Mouse (Mus musculus): ENCODE measurements around the gene Akp3.

The Akp3 gene

DNA sequence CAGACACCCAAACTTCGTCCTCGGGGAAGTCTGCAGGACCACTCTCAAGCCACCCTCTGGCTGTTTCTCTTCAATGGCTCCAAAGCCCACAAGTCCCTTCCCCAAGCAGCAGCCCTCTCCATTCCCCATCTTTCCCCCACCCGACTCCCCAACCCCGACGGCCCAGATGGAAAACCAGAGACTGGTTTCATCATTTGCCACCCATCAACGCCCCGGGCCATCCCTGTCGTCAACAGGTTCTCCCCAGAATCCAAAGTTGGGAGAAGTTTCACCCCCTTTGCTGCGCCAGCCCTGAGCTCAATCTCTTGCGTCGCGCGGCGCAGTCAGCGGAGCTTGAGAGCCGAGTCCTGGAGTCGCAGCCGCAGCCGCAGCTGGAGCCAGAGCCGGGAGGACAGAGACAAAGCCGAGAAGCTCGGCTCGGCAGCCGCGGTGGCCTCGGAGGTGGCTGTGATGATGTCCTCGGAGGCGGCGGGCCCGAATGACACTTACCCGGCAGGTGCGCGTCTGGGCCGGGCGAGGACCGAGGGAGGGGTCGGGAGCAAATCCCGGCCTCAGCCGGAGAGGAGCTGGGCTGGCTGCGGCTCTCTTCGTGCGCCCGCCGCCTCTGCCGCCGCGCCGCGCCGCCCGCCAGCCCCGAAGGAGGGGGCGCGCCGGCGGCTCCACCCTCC is 30.9 kb downstream of the Akp3 start:
- DNase-seq, result peak; percentile 37

DNA sequence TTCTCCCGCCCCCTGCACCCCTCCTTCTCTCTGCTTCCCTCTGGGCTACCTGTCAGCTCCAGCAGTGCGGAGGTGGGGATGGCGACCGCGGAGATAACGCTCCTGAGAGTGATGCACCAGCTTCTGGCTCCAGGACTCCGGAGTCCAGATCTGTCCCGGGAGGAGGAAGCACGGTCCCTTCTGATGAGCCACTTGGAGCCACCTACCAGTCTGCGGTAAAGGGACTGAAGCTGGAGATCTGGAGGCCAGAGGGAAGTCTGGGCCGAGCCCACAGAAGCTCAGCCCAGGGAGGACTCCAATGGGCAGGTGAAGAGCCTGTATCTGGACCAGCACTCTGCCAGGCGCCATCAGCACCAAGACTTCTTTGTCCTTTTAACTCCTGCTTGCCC is 31.4 kb downstream of the Akp3 start, which contains the start of gene Ecel1:
Gene Ecel1, minus strand, starts transcription at position 323 of the 389 bp plus-strand sequence.
- no peak for DNase-seq

DNA sequence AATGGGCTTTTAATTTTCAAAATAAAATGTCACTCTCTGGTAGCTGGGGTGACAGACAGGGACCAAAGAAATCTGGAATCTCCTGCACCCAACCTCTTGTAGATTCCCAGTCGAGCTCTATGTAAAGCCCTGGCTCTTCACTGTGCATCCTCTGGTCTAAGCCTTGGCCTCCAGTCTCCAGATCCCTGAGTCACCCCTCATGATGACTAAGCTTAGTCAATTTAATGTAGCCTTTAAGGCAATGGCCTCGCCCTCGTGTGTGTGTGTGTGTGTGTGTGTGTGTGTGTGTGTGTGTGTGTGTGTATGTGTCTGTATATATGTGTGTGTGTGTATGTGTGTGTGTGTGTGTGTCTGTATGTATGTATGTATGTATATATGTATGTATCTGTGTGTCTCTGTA is 34.6 kb downstream of the Akp3 start:
- DNase-seq, result no peak

DNA sequence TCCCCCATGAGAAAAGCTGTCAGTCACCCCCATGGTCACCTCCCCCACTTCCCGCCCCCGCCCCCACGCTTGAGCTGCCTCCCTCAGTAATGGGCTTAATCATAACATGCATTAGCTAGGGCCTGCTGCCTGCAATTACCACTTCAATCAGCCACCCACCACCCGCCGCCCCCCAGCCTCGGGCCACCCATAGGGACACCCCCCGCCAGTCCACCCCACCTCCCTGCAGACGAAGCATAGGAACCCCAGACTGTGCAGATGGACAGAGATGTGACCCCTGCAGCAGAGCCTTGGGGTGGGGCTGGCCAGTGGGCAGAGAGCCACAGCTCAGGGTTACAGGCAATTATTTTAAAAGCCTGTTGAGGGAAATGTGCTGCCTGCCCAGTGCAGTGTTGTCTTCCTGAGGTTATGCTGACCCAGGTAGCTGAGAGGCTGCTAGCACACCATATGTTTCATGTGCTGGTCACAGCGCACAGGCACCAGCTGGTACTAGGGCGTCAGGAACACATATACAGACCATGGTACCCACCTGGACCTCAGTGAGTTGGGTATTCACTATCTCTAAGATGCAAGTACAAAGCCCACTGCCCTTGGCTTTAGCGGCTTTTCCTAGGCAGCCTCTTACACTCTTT is 39.5 kb downstream of the Akp3 start:
- no peak for DNase-seq

DNA sequence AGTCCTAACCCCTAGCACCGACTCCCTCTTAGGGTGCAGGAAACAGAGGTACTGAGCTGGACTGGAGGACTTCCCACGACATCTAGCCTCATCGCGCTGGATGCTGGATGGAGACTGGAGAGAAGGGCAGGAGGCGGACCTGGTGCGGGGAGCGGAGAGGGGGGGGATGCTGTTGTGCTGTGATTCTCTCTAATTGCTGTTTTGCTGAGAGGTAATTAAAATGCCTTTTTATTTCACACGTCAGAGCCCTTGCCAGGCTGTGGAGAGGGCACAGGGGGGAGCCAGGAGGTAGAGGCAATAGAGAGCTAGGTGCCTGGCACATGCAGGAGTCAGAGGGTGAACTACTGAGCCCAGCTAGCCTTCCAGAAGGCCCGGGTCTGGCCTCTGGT is 40.0 kb downstream of the Akp3 start:
- DNase-seq, result no peak

DNA sequence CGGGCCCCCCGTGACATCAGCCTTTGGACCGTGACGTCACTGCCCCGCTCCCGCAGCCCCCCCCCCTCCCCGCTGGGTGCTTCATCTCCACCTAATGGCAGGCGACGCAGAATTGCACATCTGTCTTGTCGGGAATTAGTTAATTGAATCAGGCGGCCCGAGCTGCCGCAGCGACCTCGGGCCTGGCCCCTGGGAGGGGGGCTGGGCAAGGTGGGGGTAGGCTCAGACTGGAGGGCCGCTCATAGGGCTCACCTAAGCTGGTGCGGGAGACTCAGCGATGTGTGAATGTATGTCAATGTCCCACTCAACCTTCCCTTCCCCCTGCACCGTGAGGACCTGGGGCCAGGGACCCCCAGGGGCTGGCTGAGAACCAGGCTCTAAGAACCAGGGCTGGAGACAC is 45.7 kb downstream of the Akp3 start:
- DNase-seq, result no peak

DNA sequence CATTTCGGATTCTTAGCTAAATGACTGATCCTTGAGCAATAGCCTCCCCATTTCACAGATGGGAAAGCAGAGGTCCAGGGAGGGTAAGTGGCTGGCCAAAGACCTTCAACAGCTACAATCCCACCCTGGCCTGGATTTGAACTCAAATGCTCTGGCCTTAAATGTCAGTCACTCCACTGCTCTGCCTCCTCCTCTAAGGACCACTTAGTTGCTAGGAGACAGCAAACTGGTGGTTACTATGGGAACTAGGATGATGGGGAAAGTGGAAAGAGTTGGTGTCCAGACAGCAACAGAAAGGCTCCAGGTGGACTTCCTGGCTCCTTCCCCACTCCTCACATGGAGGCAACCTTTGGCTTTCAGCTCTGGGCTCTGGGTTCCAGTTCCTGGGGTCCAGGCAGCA is 46.5 kb downstream of the Akp3 start:
- no peak for DNase-seq

DNA sequence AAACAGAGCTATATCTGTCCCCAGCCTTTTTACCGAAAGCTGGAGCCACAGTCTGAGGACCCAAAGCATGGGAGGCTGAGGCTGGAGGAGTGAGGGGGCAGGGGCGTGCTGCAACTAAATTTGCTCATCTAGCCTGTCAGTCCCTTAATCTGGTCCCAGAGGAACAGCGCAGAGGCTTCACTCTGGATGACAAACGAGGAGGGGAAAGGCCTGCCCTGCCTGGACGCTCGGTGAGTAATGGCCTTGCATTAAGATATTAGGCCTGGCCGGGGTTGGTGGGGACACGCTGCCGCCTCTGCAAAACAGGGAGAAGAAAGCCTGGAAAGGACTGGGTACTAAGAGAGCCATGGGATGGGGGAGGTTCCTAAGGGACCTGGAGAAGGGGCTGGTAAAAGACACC is 47.5 kb downstream of the Akp3 start:
- no peak for DNase-seq

DNA sequence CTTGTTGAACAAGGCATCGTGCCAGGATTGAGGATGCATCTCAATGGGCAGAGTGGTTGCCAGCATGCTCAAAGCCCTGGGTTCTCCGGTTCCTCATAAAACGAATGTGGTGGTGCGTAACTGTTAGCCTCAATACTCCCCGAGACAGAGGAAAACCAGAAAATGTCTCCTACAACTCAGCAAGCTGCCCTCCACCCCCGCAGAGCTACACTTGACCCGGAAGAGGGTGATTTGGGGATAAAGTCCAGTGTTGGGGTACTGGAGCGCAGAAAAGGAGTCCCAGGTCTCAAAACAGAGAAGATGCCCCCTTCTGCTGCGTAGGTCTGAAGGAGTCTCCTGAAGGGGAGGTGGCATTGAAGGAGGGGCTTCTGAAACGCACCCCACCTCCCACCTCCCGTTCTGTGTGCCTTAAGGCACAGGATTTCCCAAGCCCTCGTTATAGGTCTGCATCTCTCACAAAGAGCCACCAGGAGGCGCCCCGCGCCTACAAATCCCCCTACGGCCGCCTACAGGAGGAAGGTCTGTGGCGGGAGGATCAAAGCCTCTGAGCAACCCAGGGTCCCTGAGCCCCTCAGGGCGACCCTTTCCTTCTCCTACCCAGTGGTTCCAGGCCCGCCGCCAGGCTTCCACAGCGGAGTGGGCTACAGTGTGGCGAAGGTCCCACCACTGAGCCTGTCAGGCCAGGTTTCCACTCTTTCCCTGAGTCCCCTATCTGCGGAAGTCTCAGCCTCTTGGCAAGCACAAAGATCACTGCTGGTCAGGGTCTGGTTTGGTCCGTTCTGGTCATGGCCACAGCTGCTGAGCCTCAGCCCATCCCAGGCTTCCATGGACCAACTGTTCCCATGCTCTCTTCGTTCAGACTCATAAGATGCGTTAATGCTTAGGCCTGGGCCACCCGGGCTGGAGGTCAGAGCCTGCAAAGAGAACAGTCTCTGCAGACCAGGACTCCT is 49.5 kb downstream of the Akp3 start:
- peak; percentile 50 for DNase-seq

DNA sequence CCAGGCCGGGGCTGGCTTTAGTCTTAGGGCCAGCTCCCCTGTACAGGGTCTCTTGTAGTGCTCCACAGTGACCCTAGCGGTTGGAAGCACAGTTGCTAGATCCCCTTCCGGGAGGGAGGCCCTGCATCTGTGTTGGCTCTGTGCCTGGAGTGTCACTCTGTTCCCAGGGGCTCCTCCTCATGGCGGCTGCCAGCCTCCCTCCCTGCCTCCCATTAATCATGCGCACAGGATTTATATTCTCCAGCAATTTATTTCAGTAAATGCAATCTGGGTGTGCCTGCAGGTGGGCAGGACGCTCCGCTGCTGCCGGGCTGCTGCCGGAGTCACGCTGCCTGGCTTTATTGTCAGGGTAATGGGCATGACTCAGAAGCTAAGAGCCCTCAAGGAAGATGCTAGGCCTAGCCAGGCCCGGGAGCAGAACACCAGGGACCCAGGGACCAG is 51.1 kb downstream of the Akp3 start:
- peak; percentile 70 for DNase-seq
